8 mouse cellular contexts compared by ENCODE assay signal in the genomic region with DNA sequence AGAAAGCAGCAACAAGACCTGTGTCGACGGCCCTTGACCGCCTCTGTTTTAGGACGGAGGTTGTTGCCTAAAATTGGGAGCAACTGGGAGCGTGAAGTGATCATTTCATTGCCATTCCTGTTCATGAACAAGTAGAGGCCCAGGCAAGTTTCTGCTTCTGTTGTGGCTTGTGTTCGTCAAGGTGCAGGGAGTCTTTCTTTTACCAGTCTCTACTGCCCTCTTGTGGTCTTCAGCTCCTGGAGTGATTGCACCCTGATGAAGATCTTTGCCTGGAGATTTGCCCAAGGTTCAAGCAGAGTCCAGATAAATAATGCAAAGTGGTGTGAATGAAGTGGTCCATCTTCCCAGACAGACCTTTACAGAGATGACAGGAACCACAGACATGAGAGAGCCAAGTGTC.
DNase-seq lines count a peak whose midpoint lies in the region; ATAC-seq and TF ChIP-seq lines count a peak whose summit lies in the region.

No protein-coding gene starts in this region.

- peak; percentile 24 for DNase-seq in heart, adult 8-10 months (ENCODE audit: low spot score)
- no peak for DNase-seq in Patski (ENCODE audit: low read depth, low spot score)
- peak; percentile 78 for DNase-seq in cerebellum, adult 9-10 months
- DNase-seq in frontal cortex, postnatal 14 days (ENCODE audit: low spot score in 2 of 2) = peak; percentile 27 to 42
- peak; percentile 66 for DNase-seq in layer of hippocampus, adult 9-11 months
- peak; percentile 49 for DNase-seq in thymus, adult 2 months

- H3K27ac ChIP-seq in heart, embryonic 11.5 days (ENCODE audit: low read depth, low read length) = no peak overlapping the region
- H3K27ac ChIP-seq in thymus, adult 2 months (ENCODE audit: control insufficient read depth, insufficient read depth, low read length) = peak overlapping the region; percentile 2; the same call in 1 of the 2 replicates

- TF ChIP-seq CTCF in Patski (IDR thresholded peaks at IDR 0.05) = peak; percentile 82
- no peak for TF ChIP-seq CTCF in thymus, adult 2 months (IDR thresholded peaks at IDR 0.05; ENCODE audit: borderline replicate concordance, control insufficient read depth, extremely low read depth, insufficient read depth, low read length, poor library complexity)

- POLR2A ChIA-PET in Patski (lab: Charles Lee) = no interaction called here

- no peaks in the 10 kb centered on the region for H3K36me3 ChIP-seq in heart, embryonic 11.5 days (ENCODE audit: control insufficient read depth, insufficient read depth, low read length)
- no peaks in the 10 kb centered on the region for H3K36me3 ChIP-seq in thymus, adult 2 months (ENCODE audit: control insufficient read depth, insufficient read depth, low read length)

- TF ChIP-seq POLR2A in thymus, adult 2 months (IDR thresholded peaks at IDR 0.05; ENCODE audit: control insufficient read depth, extremely low read depth, insufficient read depth, low read length, poor library complexity) = no peak

- CTCF ChIA-PET in Patski (lab: Charles Lee) = interaction anchor here (1.3 to 2.0 kb wide), 4 partner anchors 9 to 142 kb away, joined by 3 to 17 read pairs (median 8); no protein-coding TSS in a partner anchor

- ATAC-seq in heart, embryonic 11.5 days (replicated peaks; ENCODE audit: insufficient number of reproducible peaks, low FRiP score, low TSS enrichment) = no peak
- no peak for ATAC-seq in Patski
- peak; percentile 83 for ATAC-seq in megakaryocyte progenitor cell, adult 5-6 weeks (replicated peaks; ENCODE audit: poor library complexity)

- H3K4me1 ChIP-seq in heart, embryonic 11.5 days (ENCODE audit: control insufficient read depth, insufficient read depth, low read length) = peaks cover 17% of the 10 kb centered on the region
- peaks cover 20% of the 10 kb centered on the region for H3K4me1 ChIP-seq in thymus, adult 2 months (replicated peaks; ENCODE audit: control insufficient read depth, insufficient read depth, low read length)

- no peaks in the 10 kb centered on the region for H3K27me3 ChIP-seq in heart, embryonic 11.5 days (ENCODE audit: control insufficient read depth, insufficient read depth, low read length)
- H3K27me3 ChIP-seq in Patski = no peaks in the 10 kb centered on the region
- H3K27me3 ChIP-seq in thymus, adult 2 months (ENCODE audit: control insufficient read depth, insufficient read depth, low read length) = no peaks in the 10 kb centered on the region

- H3K9ac ChIP-seq in heart, embryonic 11.5 days (ENCODE audit: low read depth, low read length) = no peak overlapping the region

- H3K4me3 ChIP-seq in heart, embryonic 11.5 days (ENCODE audit: low read depth, low read length) = no peak overlapping the region
- no peak overlapping the region for H3K4me3 ChIP-seq in thymus, adult 2 months (ENCODE audit: control insufficient read depth, insufficient read depth, low read length)

- H3K4me2 ChIP-seq in heart, embryonic 11.5 days = no peak overlapping the region

- H3K9me3 ChIP-seq in heart, embryonic 11.5 days (replicated peaks; ENCODE audit: control insufficient read depth, low read length) = no peaks in the 10 kb centered on the region

- in situ Hi-C loops in Patski (cut with MboI; ENCODE audit: low pct_unique_long_range_greater_than_20kb) = loop anchor here (5.0 to 25.0 kb wide), 2 partner anchors 122 to 482 kb away; no protein-coding TSS in a partner anchor

- 53% methylated on average over 6 of the region's 6 CpGs for WGBS in heart, embryonic 11.5 days (ENCODE audit: insufficient replicate concordance)
- WGBS in thymus, adult 2 months = 71% methylated on average over 6 of the region's 6 CpGs
